Mouse (Mus musculus): ENCODE data around the gene Pcdh15. TPM values are rescaled to one million over a fixed set of nuclear protein-coding genes. Genes with fewer than 3 reads are reported as not detected.

Gene Pcdh15
- polyA plus RNA-seq, 1 experiment from 2014 or later, result 3.2 TPM

DNA sequence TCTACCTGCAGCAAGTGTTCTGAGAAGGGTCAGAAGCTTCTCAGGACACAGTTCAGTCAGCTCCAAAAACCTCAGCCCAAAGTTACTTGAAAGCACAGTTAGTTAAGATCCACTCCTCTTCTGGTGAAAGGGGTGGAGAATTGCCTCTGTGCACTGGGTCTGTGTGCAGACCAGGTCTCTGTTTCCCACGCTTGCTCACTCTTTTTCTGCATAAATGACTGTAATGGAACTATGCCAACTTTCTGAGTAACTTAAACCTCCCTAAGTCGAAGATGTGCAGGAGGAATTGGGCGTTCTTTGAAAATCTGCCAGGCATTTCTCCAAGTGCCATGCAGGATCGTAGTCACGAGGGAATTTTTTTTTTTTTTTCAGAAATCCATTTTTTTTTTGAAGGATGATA is 830.6 kb downstream of the Pcdh15 start:
- Histone ChIP-seq H3K27ac (no peak overlapping the region), H3K4me3 (replicated peaks) (no peak overlapping the region), H3K9ac (no peak overlapping the region), H3K4me1 (no peaks in the 10 kb centered on the region), H3K9me3 (no peaks in the 10 kb centered on the region), H3K27me3 (no peaks in the 10 kb centered on the region), H3K4me2 (no peak overlapping the region), H3K36me3 (replicated peaks) (no peaks in the 10 kb centered on the region)
- 62% methylated on average over 5 of the region's 5 CpGs for WGBS
- no peak for ATAC-seq (ENCODE audit: low FRiP score)

DNA sequence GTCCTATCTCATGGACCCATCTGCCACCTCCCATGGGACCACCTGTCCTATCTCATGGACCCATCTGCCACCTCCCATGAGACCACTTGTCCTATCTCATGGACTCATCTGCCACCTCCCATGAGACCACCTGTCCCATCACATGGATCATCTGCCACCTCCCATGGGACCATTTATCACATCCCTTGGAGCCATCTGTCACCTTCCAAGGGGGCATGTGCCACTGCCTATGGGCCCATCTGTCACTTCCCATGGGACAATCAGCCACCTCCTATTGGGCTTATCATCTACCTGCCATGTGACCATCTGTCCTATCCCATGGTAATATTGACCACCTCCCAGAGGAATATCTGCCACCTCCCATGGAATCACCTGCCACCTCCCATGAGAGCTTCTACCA is 832.0 kb downstream of the Pcdh15 start:
- H3K27ac ChIP-seq, result no peak overlapping the region
- 0 out of 2 replicates have a peak, but pooled peaks have one; percentile 14 for ATAC-seq (ENCODE audit: low FRiP score)
- no peak overlapping the region for H3K4me3 ChIP-seq (replicated peaks)
- no peaks in the 10 kb centered on the region for H3K9me3 ChIP-seq
- H3K9ac ChIP-seq, result no peak overlapping the region
- no peak overlapping the region for H3K4me2 ChIP-seq
- no peaks in the 10 kb centered on the region for H3K27me3 ChIP-seq
- H3K4me1 ChIP-seq, result no peaks in the 10 kb centered on the region
- no peaks in the 10 kb centered on the region for H3K36me3 ChIP-seq (replicated peaks)

DNA sequence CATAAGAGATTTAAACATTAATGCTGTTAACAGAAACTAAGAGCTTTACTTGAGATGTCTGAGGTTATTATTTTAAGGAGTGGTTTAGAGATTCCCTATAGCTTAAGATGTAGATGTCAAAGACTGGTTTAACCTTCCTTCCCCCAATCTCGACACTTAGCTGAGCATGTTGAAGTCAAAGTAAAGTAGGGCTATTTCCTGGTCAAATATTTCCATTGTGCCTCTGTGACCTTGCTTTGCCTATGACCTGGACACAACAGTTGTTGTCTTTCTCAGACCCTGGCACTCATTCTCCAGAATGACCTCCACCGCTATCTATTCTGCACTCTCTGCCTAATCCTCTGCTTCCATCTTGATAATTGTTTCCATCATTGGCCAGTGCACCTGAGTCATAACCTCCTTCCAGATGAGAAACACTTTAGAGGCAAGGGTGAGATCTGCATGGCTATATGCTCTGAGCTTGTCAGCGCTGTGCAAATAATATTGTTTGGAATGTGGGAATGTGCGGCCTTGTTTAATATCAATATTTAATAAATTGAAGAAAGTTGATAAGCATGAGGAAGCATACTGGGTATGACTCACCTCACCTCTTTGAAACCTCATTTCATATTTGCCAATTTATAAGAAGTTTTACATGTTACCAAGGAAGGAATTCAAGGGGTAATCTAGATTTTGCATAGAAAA is 833.0 kb downstream of the Pcdh15 start:
- H3K4me2 ChIP-seq, result no peak overlapping the region
- no peak overlapping the region for H3K27ac ChIP-seq
- H3K9ac ChIP-seq, result no peak overlapping the region
- H3K9me3 ChIP-seq, result no peaks in the 10 kb centered on the region
- no peaks in the 10 kb centered on the region for H3K4me1 ChIP-seq
- H3K4me3 ChIP-seq (replicated peaks), result no peak overlapping the region
- H3K36me3 ChIP-seq (replicated peaks), result no peaks in the 10 kb centered on the region
- ATAC-seq (ENCODE audit: low FRiP score), result no peak
- WGBS, result 93% methylated on average over 4 of the region's 4 CpGs
- H3K27me3 ChIP-seq, result no peaks in the 10 kb centered on the region

DNA sequence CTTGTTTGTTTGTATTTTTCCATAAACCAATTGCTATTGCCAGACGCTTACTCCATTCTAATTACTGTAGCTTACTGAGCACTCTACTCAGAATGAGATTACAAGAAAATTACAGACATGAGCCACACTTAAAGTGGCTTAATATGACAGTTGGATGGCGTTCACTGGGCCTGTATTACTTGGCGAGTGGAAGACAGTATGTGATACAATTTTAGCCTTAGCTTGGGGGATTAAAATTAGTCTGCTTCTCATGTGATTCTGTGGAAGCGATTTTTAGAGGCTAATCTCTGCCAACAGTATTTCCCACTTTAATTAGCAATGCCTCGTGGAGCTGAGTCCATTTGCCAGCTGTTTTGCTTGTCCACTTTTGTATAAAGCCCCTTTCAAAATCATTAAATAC is 837.0 kb downstream of the Pcdh15 start:
- Histone ChIP-seq H3K27me3 (no peaks in the 10 kb centered on the region), H3K27ac (no peak overlapping the region), H3K9ac (no peak overlapping the region), H3K4me2 (no peak overlapping the region), H3K9me3 (no peaks in the 10 kb centered on the region), H3K36me3 (replicated peaks) (no peaks in the 10 kb centered on the region), H3K4me3 (replicated peaks) (no peak overlapping the region), H3K4me1 (no peaks in the 10 kb centered on the region)
- 62% methylated on average over 5 of the region's 5 CpGs for WGBS
- no peak for ATAC-seq (ENCODE audit: low FRiP score)

DNA sequence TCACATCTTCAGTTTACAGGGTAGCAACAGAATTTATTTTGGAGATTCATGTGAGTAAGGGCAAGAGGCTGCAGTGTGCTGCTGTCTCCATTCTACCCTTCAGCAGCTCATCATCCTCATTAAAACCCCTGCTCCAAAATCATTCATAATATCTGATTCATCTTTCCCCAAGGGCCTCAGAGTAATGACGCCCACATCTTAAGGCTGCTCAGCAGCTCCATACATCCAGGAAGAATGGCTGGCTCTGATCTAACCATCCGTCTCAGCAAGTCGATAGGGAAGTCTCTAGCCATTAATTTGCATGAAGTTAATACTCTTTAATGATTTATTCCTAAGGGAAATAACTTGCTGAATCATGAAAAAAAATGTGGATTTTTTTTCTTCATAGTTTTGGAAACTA is 839.8 kb downstream of the Pcdh15 start:
- H3K9ac ChIP-seq, result no peak overlapping the region
- ATAC-seq (ENCODE audit: low FRiP score), result no peak
- 68% methylated on average over 3 of the region's 3 CpGs for WGBS

DNA sequence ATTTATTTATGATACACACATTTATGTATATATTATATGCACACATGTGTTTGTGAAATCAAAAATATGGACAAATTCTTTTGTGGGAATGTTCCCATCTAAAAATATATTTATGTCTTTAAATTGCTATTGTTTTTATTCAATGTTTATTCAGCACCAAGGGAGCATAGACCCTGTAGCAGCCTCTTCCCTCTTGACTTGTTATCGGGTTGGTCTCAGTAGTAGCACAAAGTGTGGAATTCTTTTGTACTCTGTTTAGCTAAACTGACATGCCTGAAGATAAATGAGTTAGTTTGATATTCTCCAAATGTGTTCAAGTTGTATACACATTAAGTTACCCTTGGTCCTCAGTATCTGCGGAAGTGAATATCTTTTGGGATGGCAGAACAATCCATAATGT is 848.7 kb downstream of the Pcdh15 start:
- ATAC-seq (ENCODE audit: low FRiP score), result no peak
- 54% methylated on average over 2 of the region's 2 CpGs for WGBS
- no peaks in the 10 kb centered on the region for H3K9me3 ChIP-seq
- H3K4me2 ChIP-seq, result no peak overlapping the region
- no peak overlapping the region for H3K4me3 ChIP-seq (replicated peaks)
- H3K36me3 ChIP-seq (replicated peaks), result no peaks in the 10 kb centered on the region
- no peak overlapping the region for H3K9ac ChIP-seq
- H3K27me3 ChIP-seq, result no peaks in the 10 kb centered on the region
- no peaks in the 10 kb centered on the region for H3K4me1 ChIP-seq
- H3K27ac ChIP-seq, result no peak overlapping the region

More for the DNA sequence above, 839.8 kb downstream of the Pcdh15 start:
- Histone ChIP-seq H3K27ac (no peak overlapping the region), H3K9me3 (no peaks in the 10 kb centered on the region), H3K4me1 (no peaks in the 10 kb centered on the region), H3K36me3 (replicated peaks) (no peaks in the 10 kb centered on the region), H3K4me2 (no peak overlapping the region), H3K4me3 (replicated peaks) (no peak overlapping the region), H3K27me3 (no peaks in the 10 kb centered on the region)

DNA sequence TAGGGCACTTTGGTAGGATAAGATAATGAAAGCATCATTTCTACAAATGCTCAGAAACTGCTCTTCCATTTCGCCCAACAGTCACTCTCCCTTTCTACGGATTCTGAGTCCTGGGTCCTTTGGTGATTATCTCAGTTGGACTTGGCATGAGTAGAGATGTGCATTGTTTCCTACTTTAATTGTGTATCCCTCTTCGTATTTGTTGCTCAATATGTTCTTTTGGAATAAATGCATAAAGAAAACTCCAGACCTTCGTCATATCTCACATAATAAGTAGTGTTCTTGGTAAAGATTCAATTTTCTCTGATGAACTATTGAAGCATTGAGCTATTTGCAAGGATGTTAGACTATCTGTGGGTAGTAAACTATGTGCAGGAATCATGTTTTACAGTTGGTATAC is 854.2 kb downstream of the Pcdh15 start:
- Histone ChIP-seq H3K4me2 (no peak overlapping the region), H3K4me3 (replicated peaks) (no peak overlapping the region), H3K27ac (no peak overlapping the region), H3K27me3 (no peaks in the 10 kb centered on the region), H3K36me3 (replicated peaks) (no peaks in the 10 kb centered on the region), H3K4me1 (no peaks in the 10 kb centered on the region), H3K9ac (no peak overlapping the region), H3K9me3 (no peaks in the 10 kb centered on the region)
- 83% methylated on average over 4 of the region's 4 CpGs for WGBS
- ATAC-seq (ENCODE audit: low FRiP score), result no peak

DNA sequence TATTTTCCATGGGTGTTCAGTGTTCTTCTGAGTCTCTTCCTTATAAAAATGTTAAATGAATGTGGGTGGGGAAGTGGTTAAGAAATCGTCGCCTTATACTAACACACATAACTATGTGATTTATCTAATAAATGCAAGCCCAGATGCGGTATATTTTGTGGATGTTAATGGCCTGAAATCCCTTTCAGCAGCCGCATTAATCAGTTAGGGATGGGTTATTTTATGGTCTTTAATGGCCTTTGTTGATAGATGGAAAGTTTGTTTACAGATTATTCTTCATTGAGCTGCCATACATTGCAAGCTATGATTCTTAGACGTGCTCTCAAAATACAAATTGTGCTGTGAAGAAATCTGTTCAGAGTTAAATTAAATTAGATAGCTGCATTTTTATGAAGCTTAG is 884.9 kb downstream of the Pcdh15 start:
- H3K9me3 ChIP-seq, result no peaks in the 10 kb centered on the region
- H3K36me3 ChIP-seq (replicated peaks), result no peaks in the 10 kb centered on the region
- no peak overlapping the region for H3K4me2 ChIP-seq

DNA sequence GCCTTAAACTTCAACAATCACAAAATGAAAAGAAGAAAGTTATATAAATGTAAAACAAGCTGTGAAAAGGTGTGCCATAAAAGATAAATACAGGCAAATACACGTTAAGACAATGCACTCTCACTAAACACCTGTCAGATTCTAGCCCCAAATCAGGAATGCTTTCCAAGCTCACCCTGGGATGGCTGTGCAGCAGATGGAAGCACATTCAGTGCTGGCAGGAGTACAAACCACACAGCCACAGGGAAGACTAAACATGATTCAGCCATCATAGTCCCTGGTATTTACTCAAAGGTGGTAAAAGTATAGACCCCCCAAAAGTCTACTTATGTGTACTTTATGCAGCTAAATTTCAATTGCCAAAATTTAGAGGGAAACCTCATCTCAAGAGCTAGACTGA is 909.7 kb downstream of the Pcdh15 start:
- Histone ChIP-seq H3K4me1 (no peaks in the 10 kb centered on the region), H3K36me3 (replicated peaks) (no peaks in the 10 kb centered on the region), H3K9ac (no peak overlapping the region), H3K4me3 (replicated peaks) (no peak overlapping the region), H3K4me2 (no peak overlapping the region), H3K27ac (no peak overlapping the region), H3K27me3 (no peaks in the 10 kb centered on the region), H3K9me3 (no peaks in the 10 kb centered on the region)
- 61% methylated on average over 1 of the region's 1 CpGs for WGBS
- no peak for ATAC-seq (ENCODE audit: low FRiP score)

More for the DNA sequence above, 884.9 kb downstream of the Pcdh15 start:
- Histone ChIP-seq H3K9ac (no peak overlapping the region), H3K27me3 (no peaks in the 10 kb centered on the region), H3K4me3 (replicated peaks) (no peak overlapping the region), H3K4me1 (no peaks in the 10 kb centered on the region), H3K27ac (no peak overlapping the region)
- ATAC-seq (ENCODE audit: low FRiP score), result no peak
- 80% methylated on average over 5 of the region's 5 CpGs for whole genome bisulfite sequencing

DNA sequence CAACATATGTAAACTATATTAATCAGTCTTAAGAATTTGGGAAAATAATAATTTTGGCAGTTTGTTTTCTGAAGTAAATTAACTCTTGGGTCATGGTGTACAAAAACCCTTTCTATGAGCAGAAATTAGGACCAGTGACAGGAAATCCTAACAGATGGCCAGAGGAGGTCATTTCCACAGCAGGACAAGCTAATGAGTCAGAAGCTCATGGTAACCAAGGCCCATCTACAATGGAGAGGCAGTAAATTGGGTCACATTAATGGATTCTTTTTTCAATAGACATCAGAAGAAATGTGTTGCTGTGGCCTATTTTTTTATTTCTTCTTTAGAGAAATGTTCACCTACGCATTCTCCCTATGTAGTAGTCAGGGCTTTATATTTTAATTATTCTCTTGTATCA is 923.9 kb downstream of the Pcdh15 start:
- WGBS, result 85% methylated on average over 1 of the region's 1 CpGs
- Histone ChIP-seq H3K27me3 (no peaks in the 10 kb centered on the region), H3K4me1 (no peaks in the 10 kb centered on the region)

DNA sequence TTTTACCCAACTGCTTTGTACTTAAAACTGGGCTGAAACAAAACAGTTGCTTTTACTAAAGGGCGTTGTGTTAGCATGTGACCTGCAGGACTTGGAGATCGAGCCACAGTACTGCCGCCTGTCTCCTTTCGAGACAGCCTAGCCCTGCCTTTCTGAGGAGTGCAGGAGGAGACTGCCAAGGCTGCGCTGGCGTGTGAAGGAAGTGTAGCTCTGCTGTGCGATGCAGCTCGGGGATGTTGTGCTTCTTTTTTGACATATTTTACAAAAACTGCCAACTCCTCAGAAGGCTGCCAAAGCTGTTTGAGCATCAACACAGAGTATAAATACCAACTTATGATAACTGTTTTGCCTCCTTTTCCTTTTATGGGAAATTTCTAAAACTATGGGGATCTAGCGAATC is 953.9 kb downstream of the Pcdh15 start:
- no peak for ATAC-seq (ENCODE audit: low FRiP score)
- Histone ChIP-seq H3K9me3 (no peaks in the 10 kb centered on the region), H3K27ac (no peak overlapping the region), H3K27me3 (no peaks in the 10 kb centered on the region), H3K36me3 (replicated peaks) (no peaks in the 10 kb centered on the region), H3K4me1 (no peaks in the 10 kb centered on the region), H3K9ac (no peak overlapping the region), H3K4me3 (replicated peaks) (no peak overlapping the region), H3K4me2 (no peak overlapping the region)
- 52% methylated on average over 9 of the region's 9 CpGs for WGBS

More for the DNA sequence above, 923.9 kb downstream of the Pcdh15 start:
- Histone ChIP-seq H3K27ac (no peak overlapping the region), H3K4me3 (replicated peaks) (no peak overlapping the region), H3K36me3 (replicated peaks) (no peaks in the 10 kb centered on the region), H3K9me3 (no peaks in the 10 kb centered on the region), H3K9ac (no peak overlapping the region), H3K4me2 (no peak overlapping the region)
- no peak for ATAC-seq (ENCODE audit: low FRiP score)

DNA sequence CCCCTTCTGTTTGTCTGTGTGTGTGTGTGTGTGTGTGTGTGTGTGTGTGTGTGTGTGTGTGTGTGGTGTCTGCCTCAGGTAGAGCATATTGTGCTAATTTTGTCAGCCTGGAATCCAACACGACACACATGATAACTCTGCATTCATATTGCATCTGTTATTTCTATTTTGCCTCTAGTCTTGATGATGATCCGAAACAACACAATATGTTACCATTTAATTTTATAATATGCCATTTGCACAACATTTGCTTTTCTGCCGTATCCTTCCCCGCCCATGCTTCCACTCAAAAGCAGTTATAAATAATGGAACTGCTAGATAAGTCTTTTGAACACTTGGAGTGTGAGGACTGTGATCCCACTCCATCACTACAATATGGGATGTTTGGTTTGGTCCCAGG is 987.5 kb downstream of the Pcdh15 start:
- H3K4me1 ChIP-seq, result no peaks in the 10 kb centered on the region
- WGBS, result 92% methylated on average over 4 of the region's 4 CpGs
- H3K9me3 ChIP-seq, result no peaks in the 10 kb centered on the region
- no peak for ATAC-seq (ENCODE audit: low FRiP score)
- no peak overlapping the region for H3K4me2 ChIP-seq
- H3K4me3 ChIP-seq (replicated peaks), result no peak overlapping the region
- no peaks in the 10 kb centered on the region for H3K27me3 ChIP-seq
- H3K27ac ChIP-seq, result no peak overlapping the region
- no peak overlapping the region for H3K9ac ChIP-seq
- H3K36me3 ChIP-seq (replicated peaks), result no peaks in the 10 kb centered on the region

DNA sequence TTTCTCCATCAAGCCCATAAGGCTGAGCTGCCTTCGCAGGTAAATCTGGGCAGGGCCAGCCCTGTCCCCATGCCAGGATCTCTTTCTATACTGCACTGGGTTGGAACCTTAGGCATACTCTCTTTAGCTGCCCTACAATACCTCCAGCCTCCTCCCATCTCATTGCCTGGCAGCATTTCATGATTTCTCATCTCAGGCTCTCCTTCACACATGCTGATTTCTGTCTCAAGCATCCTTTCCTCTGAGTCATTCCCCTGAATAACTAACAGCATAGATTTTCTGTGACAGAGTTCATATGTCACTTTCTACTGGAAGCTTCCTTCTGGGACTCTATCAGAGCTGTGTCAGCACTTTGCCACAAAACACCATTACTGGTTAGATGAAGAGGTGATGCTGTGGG is 999.2 kb downstream of the Pcdh15 start:
- H3K9me3 ChIP-seq, result no peaks in the 10 kb centered on the region
- 83% methylated on average over 1 of the region's 1 CpGs for WGBS
- H3K27me3 ChIP-seq, result no peaks in the 10 kb centered on the region

More for the DNA sequence above, 999.2 kb downstream of the Pcdh15 start:
- no peak overlapping the region for H3K27ac ChIP-seq
- no peaks in the 10 kb centered on the region for H3K36me3 ChIP-seq (replicated peaks)
- ATAC-seq (ENCODE audit: low FRiP score), result no peak
- no peak overlapping the region for H3K4me3 ChIP-seq (replicated peaks)
- no peaks in the 10 kb centered on the region for H3K4me1 ChIP-seq
- no peak overlapping the region for H3K9ac ChIP-seq
- H3K4me2 ChIP-seq, result no peak overlapping the region
